Mouse (Mus musculus) ES-E14 (cell line): ENCODE measurements around the gene Agtrap. TPM values are rescaled to one million over a fixed set of nuclear protein-coding genes. Genes with fewer than 3 reads are reported as not detected.

ENCODE experiments used
- DNase-seq: peaks from one replicate; pipeline ENCODE4 v3.0.0-alpha.2; 2013; ENCODE audit warnings: low read depth, low spot score
- H3K27ac ChIP-seq: 2 replicates; pipeline ENCODE4 v1.5.1; 2012; ENCODE audit warnings: low read depth, mild to moderate bottlenecking, low read length, moderate library complexity, mixed read lengths; ENCODE audit not compliant: poor library complexity, insufficient read depth, severe bottlenecking
- H3K36me3 ChIP-seq: 2 replicates; pipeline ENCODE4 v1.6.1; 2012; ENCODE audit warnings: mild to moderate bottlenecking, low read length, moderate library complexity, mixed read lengths; ENCODE audit not compliant: control insufficient read depth, poor library complexity, insufficient read depth, severe bottlenecking
- H3K4me1 ChIP-seq, 2 experiments: fragments of 150-350 bp in 1 of 2; sonication (generic) in 1 of 2; 2 replicates each; pipeline ENCODE4 v1.6.1; 2012; ENCODE audit warnings: low read length in 2 of 2, mild to moderate bottlenecking in 1 of 2, mixed read lengths in 1 of 2; ENCODE audit not compliant: control insufficient read depth in 2 of 2, insufficient read depth in 2 of 2, poor library complexity in 1 of 2
- H3K4me3 ChIP-seq, 2 experiments: fragments of 150-350 bp in 1 of 2; sonication (generic) in 1 of 2; 2 replicates each; pipeline ENCODE4 v1.5.1; 2012; ENCODE audit warnings: low read length in 2 of 2, low read depth in 1 of 2, mild to moderate bottlenecking in 1 of 2, mixed read lengths in 1 of 2; ENCODE audit not compliant: insufficient read depth in 1 of 2, poor library complexity in 1 of 2, severe bottlenecking in 1 of 2
- H3K9ac ChIP-seq: 2 replicates; pipeline ENCODE4 v1.6.1; 2012; ENCODE audit warnings: low read depth, mild to moderate bottlenecking, low read length, mixed read lengths; ENCODE audit not compliant: poor library complexity, insufficient read depth, severe bottlenecking
- H3K9me3 ChIP-seq: fragments of 150-350 bp; sonication (generic); 2 replicates; pipeline ENCODE4 v1.6.1; 2012; ENCODE audit warnings: low read depth, mild to moderate bottlenecking, low read length; ENCODE audit not compliant: control insufficient read depth, insufficient read depth
- CHD2 ChIP-seq: IDR thresholded peaks from 2 replicates; pipeline ENCODE4 v1.6.1; 2014; ENCODE audit warnings: mild to moderate bottlenecking, low read depth, low read length, inconsistent platforms
- HCFC1 ChIP-seq: IDR thresholded peaks from 2 replicates; pipeline ENCODE4 v1.6.1; 2012; ENCODE audit warnings: low read length, inconsistent platforms, borderline replicate concordance; ENCODE audit not compliant: insufficient read depth
- MAFK ChIP-seq: IDR thresholded peaks from 2 replicates; pipeline ENCODE4 v1.6.1; 2014; ENCODE audit warnings: mild to moderate bottlenecking, low read depth, low read length, inconsistent platforms; ENCODE audit not compliant: insufficient read depth
- ZC3H11A ChIP-seq: IDR thresholded peaks from 2 replicates; pipeline ENCODE4 v1.6.1; 2012; ENCODE audit warnings: low read depth, mild to moderate bottlenecking, inconsistent platforms, low read length, borderline replicate concordance
- ZNF384 ChIP-seq: IDR thresholded peaks from 2 replicates; pipeline ENCODE4 v1.6.1; 2012; ENCODE audit warnings: low read depth, low read length, inconsistent platforms
- in situ Hi-C, 2 experiments: fragments of 600-800 bp; cut with MboI; formaldehyde crosslinking; loops; one replicate each; pipeline ENCODE4 v1.15.1; 2025; ENCODE audit warnings: low sequenced_read_pairs in 2 of 2, inconsistent platforms in 1 of 2; ENCODE audit not compliant: unreplicated experiment in 2 of 2
- total RNA-seq: library from RNA; depleted of rRNA; stranded (reverse); fragments of 300-350 nt; gene quantifications from 2 replicates; pipeline ENCODE4 v1.2.3, GENCODE M21; 2012

The Agtrap gene
- total RNA-seq, 1 experiment, result 122 TPM

GRCm38 (mm10) chr4:148056801-148057200 lies 31.0 kb downstream of the Agtrap start:
- no peak for DNase-seq
- in situ Hi-C loops, result no loop called here
- TF ChIP-seq MAFK (no peak), ZC3H11A (no peak), CHD2 (no peak), HCFC1 (no peak), ZNF384 (no peak)
- Histone ChIP-seq H3K36me3 (peaks cover 49% of the 10 kb centered on the region), H3K4me1 (no peaks in the 10 kb centered on the region), H3K4me3 (no peak overlapping the region), H3K27ac (no peak overlapping the region), H3K9me3 (no peaks in the 10 kb centered on the region), H3K9ac (no peak overlapping the region)

- H3K4me3 ChIP-seq, result no peak overlapping the region
- TF ChIP-seq MAFK, result no peak
- no peak for TF ChIP-seq CHD2
- TF ChIP-seq ZNF384, result no peak
- TF ChIP-seq HCFC1, result no peak
- no peak for TF ChIP-seq ZC3H11A
- H3K9ac ChIP-seq, result no peak overlapping the region
- peaks cover 0 to under 1% of the 10 kb centered on the region in 2 experiments; a peak in 1 of 4 replicates for H3K4me1 ChIP-seq
- DNase-seq, result no peak
- peaks cover 55% of the 10 kb centered on the region for H3K36me3 ChIP-seq
- no peaks in the 10 kb centered on the region for H3K9me3 ChIP-seq
- in situ Hi-C loops, result no loop called here
- H3K27ac ChIP-seq, result no peak overlapping the region
These were observed 31.6 kb downstream of the Agtrap start for GRCm38 (mm10) chr4:148056246-148056645.

GRCm38 (mm10) chr4:148054961-148055695 lies 32.7 kb downstream of the Agtrap start:
- TF ChIP-seq ZNF384, result no peak
- TF ChIP-seq CHD2, result no peak
- no peak for TF ChIP-seq MAFK
- TF ChIP-seq HCFC1, result no peak
- TF ChIP-seq ZC3H11A, result no peak
- Histone ChIP-seq H3K27ac (no peak overlapping the region), H3K9ac (no peak overlapping the region), H3K4me3 (no peak overlapping the region), H3K4me1 (peaks cover 2% of the 10 kb centered on the region in 2 experiments; a peak in 1 of 4 replicates), H3K9me3 (no peaks in the 10 kb centered on the region), H3K36me3 (peaks cover 58% of the 10 kb centered on the region)
- in situ Hi-C loops, result no loop called here
- no peak for DNase-seq

- peaks cover 2% of the 10 kb centered on the region in 2 experiments; a peak in 1 of 4 replicates for H3K4me1 ChIP-seq
- peaks cover 59% of the 10 kb centered on the region for H3K36me3 ChIP-seq
- no peaks in the 10 kb centered on the region for H3K9me3 ChIP-seq
- no peak for TF ChIP-seq ZC3H11A
- no peak for TF ChIP-seq MAFK
- no peak for TF ChIP-seq HCFC1
- no peak for TF ChIP-seq CHD2
- no peak for TF ChIP-seq ZNF384
- no peak overlapping the region for H3K27ac ChIP-seq
- H3K9ac ChIP-seq, result no peak overlapping the region
- no peak overlapping the region for H3K4me3 ChIP-seq
- no peak for DNase-seq
- in situ Hi-C loops, result no loop called here
These were observed 34.4 kb downstream of the Agtrap start for GRCm38 (mm10) chr4:148053417-148053920.
